Mouse (Mus musculus) limb, embryonic 10.5 days (tissue): ENCODE data around the gene Sept12. TPM values are rescaled to one million over a fixed set of nuclear protein-coding genes. Genes with fewer than 3 reads are reported as not detected.
A peak's percentile ranks its signal among the peaks of the same experiment; 100 is the strongest.

ENCODE experiments used
- DNase-seq: peaks from one replicate; pipeline ENCODE4 v3.0.0-alpha.2; 2017; ENCODE audit warnings: low spot score
- H3K27ac ChIP-seq: fragments of 300-500 bp; sonication (generic); 2 replicates; pipeline ENCODE4 v1.5.1; 2016; ENCODE audit warnings: mild to moderate bottlenecking
- H3K27me3 ChIP-seq: fragments of 300-500 bp; sonication (generic); 2 replicates; pipeline ENCODE4 v1.6.1; 2016; ENCODE audit warnings: low read depth, mild to moderate bottlenecking; ENCODE audit not compliant: poor library complexity, severe bottlenecking
- H3K36me3 ChIP-seq: fragments of 300-500 bp; sonication (generic); 2 replicates; pipeline ENCODE4 v1.6.1; 2016; ENCODE audit warnings: mild to moderate bottlenecking, moderate library complexity
- H3K4me1 ChIP-seq: fragments of 300-500 bp; sonication (generic); 2 replicates; pipeline ENCODE4 v1.6.1; 2016
- H3K4me3 ChIP-seq: fragments of 300-500 bp; sonication (generic); 2 replicates; pipeline ENCODE4 v1.5.1; 2016; ENCODE audit warnings: mild to moderate bottlenecking, moderate library complexity
- H3K9me3 ChIP-seq: fragments of 300-500 bp; sonication (generic); replicated peaks from 2 replicates; pipeline ENCODE4 v1.6.1; 2016; ENCODE audit warnings: mild to moderate bottlenecking
- WGBS: fragments of 180-500 bp; shearing (Covaris S2); methylation state at CpG from one replicate; pipeline ENCODE4 v1.1.7; 2016; 5-methylcytosine and 5-hydroxymethylcytosine counted together
- polyA plus RNA-seq: library from polyadenylated mRNA; unstranded; fragments of >200 nt; fragmentation: Nextera tagmentation; extraction: Ambion mirVana; gene quantifications from 2 replicates; pipeline ENCODE4 v1.2.1, GENCODE M21; 2016

The Sept12 gene
- polyA plus RNA-seq, 1 experiment from 2014 or later, result not detected

DNA sequence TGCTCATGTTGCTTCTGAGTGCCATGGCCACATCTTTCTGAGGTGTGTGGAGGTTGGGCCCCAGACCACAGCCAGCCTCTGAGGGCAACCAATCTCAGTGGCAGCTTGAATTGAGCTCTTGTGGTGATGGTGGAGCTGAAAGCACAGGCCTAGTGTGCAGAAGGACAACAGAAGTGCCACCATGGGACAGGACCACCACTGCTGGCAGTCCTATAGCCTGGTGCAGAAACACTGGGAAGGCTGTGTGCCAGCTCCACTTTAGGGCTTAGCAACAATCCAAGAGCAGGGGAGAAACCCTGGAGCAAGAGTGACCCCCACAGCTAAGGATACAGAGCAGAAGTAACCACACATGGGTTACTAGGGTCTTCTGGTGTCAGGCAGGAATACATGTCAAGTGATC, 56.6 kb downstream of the Sept12 start:
- peaks cover 81% of the 10 kb centered on the region for H3K36me3 ChIP-seq
- DNase-seq, result no peak

DNA sequence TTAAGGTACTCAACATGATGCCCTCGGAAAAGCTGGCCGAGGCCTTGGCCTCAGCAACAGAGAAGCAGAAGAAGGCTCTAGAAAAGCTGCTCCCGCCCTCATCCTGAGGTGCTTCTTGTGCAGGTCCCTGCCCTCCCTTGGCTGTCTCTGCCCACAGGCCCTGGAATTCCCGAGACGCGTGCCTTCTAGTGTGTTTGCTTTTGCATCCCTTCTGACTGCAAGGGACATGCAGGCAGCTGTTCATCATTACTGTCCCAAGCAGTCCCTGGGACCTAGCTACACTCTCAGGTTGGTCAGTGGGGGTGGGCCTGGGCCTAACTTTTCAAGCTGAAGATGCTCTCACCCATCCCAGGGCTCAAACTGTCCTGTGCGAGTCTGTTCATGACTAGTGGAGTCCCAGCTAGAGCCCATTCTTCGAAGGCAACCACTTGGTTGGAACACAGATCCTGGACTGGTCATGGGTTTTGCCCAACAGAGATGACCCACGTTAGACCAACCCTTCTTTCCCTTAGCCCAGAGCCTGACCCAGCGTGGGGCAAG, 57.3 kb downstream of the Sept12 start:
- Histone ChIP-seq H3K4me1 (peaks cover 17% of the 10 kb centered on the region), H3K27me3 (no peaks in the 10 kb centered on the region), H3K4me3 (peak overlapping the region; percentile 87), H3K27ac (peak overlapping the region; percentile 88; the same call in 1 of the 2 replicates), H3K36me3 (peaks cover 81% of the 10 kb centered on the region), H3K9me3 (no peaks in the 10 kb centered on the region)
- 94% methylated on average over 10 of the region's 10 CpGs for WGBS
- DNase-seq, result no peak

More for the DNA sequence above, 56.6 kb downstream of the Sept12 start:
- no peaks in the 10 kb centered on the region for H3K27me3 ChIP-seq
- peaks cover 17% of the 10 kb centered on the region for H3K4me1 ChIP-seq
- H3K27ac ChIP-seq, result no peak overlapping the region
- H3K9me3 ChIP-seq, result no peaks in the 10 kb centered on the region
- H3K4me3 ChIP-seq, result no peak overlapping the region

DNA sequence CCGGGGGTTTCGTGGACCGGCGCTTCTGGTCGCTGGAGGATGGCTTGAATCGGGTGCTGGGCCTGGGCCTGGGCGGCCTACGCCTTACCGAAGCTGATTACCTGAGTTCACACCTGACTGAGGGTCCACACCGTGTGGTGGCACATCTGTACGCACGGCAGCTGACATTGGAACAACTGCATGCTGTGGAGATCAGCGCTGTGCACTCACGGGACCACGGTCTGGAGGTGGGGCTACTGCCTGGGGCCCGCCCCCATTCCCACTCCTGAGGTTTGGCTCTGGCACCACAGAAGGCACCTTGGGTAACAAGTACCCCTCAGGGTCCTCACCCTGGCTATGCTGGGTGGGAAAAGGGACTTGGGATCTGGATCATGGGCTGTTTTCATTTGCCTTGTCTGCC, 58.2 kb downstream of the Sept12 start:
- H3K36me3 ChIP-seq, result peaks cover 81% of the 10 kb centered on the region
- no peaks in the 10 kb centered on the region for H3K9me3 ChIP-seq
- DNase-seq, result no peak

DNA sequence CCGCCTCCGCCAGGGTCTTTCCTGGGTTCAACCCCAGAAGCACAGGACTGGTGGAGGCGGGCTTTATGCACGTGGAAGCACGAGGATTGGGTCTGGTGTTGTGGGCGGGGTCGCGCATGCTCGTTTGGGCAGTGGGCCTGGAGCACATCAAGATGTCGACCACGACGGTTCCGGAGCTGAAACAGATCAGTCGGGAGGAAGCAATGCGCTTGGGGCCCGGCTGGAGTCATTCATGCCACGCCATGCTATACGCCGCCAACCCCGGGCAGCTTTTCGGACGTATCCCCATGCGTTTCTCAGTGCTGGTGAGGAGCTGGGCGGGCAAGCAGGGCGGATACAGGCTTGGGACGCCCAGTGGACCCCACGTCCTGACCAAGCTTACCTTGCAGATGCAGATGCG, 58.7 kb downstream of the Sept12 start:
- no peaks in the 10 kb centered on the region for H3K9me3 ChIP-seq
- peaks cover 17% of the 10 kb centered on the region for H3K4me1 ChIP-seq
- peak overlapping the region; percentile 87 for H3K4me3 ChIP-seq
- peaks cover 81% of the 10 kb centered on the region for H3K36me3 ChIP-seq
- WGBS, result under 1% methylated on average over 28 of the region's 28 CpGs
- DNase-seq, result peak; percentile 96
- H3K27me3 ChIP-seq, result no peaks in the 10 kb centered on the region
- peak overlapping the region; percentile 88 for H3K27ac ChIP-seq

More for the DNA sequence above, 58.2 kb downstream of the Sept12 start:
- Histone ChIP-seq H3K4me1 (peaks cover 17% of the 10 kb centered on the region), H3K27me3 (no peaks in the 10 kb centered on the region), H3K27ac (peak overlapping the region; percentile 88), H3K4me3 (peak overlapping the region; percentile 87)
- WGBS, result 2% methylated on average over 16 of the region's 16 CpGs

DNA sequence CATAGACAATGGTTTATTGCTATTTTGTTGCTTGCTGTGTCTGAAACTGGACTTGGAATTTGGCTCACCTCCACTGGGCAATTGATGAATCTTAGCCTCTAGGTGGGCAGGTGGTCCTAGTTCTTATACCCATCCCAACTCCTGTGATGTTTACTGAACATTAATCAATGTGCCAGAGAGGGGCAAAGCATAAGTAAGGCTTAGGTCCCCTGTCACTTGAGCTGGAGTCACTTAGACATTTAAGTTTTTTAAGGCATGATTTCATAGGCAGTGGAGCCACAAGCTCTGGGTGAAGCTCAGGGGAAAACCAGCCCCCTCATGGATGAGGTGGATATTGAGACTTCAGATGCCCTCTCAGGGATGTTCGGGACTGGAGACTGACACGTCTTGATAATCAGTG, 59.2 kb downstream of the Sept12 start, which contains the start of gene Nudt16l1:
Gene Nudt16l1, plus strand, starts transcription at position 301 of the 400 bp plus-strand sequence.
- Histone ChIP-seq H3K36me3 (peaks cover 81% of the 10 kb centered on the region), H3K4me1 (peaks cover 17% of the 10 kb centered on the region), H3K27me3 (no peaks in the 10 kb centered on the region), H3K27ac (peak within 1 kb of the TSS; percentile 88), H3K9me3 (no peaks in the 10 kb centered on the region), H3K4me3 (peak within 1 kb of the TSS; percentile 87)
- DNase-seq, result no peak
- 10% methylated on average over 2 of the region's 2 CpGs for WGBS

DNA sequence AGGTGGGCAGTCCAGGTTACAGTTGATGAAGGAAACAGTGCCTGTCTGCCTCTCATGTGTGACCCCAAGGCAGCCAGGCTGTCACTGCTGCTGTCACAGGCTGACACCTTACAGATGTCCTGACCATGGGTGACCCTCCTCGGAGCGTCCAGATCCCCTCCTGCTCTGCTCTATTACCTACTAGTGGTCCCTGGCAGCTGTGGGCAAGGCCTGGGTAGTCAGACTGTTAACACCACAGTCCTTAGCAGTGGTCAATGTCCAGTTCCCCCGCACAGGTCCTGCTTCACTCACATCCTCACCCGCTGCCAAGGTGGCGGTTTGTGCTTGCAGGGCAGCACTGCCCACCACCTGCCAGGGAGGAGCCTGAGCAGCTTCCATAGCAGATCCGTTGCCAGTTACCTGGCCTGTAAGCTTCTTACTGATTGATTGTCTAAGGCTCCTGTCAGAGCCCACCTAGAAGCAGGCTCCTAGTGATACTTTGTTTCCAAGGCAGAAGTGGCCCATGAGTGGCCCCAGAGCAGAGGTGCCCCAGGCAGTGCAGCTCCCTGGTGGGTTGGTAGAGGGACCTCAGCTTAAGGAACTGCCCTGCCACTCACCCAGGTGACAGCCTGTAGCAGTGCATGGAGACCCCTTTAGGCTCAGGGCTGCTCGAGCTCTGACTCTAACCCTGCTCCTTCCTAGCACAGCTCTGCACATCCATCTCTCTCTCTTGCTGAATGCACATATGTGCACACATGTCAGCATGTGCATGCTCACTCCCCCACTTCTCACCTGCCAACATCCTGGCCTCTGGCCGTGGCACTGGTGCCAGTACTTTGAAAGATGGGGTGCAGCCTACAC, 60.1 kb downstream of the Sept12 start:
- Histone ChIP-seq H3K4me3 (no peak overlapping the region), H3K27me3 (no peaks in the 10 kb centered on the region), H3K4me1 (peaks cover 17% of the 10 kb centered on the region), H3K9me3 (no peaks in the 10 kb centered on the region), H3K36me3 (peaks cover 81% of the 10 kb centered on the region), H3K27ac (no peak overlapping the region)
- no peak for DNase-seq
- 93% methylated on average over 8 of the region's 8 CpGs for WGBS

Other genes starting within 250 kb of the Sept12 start
- 112 TPM in 2 replicates for gene Cdip1, start 207.6 kb downstream of the Sept12 start, polyA plus RNA-seq
- gene 4930562C15Rik, start 162.4 kb downstream of the Sept12 start, polyA plus RNA-seq, result 0.40 and 0.71 TPM in 2 replicates
- 43.6 and 43.8 TPM in 2 replicates for gene Ubald1, start 117.5 kb downstream of the Sept12 start, polyA plus RNA-seq
- gene Mgrn1, start 111.6 kb downstream of the Sept12 start, polyA plus RNA-seq, result 68.0 and 84.5 TPM in 2 replicates
- gene Nudt16l1, start 59.1 kb downstream of the Sept12 start, polyA plus RNA-seq, result 156 and 167 TPM in 2 replicates
- gene Anks3, start 33.6 kb downstream of the Sept12 start, polyA plus RNA-seq, result 43.6 and 55.6 TPM in 2 replicates
- gene Smim22, start 9.4 kb upstream of the Sept12 start, polyA plus RNA-seq, result 1.6 and 2.2 TPM in 2 replicates
- 56.9 and 70.7 TPM in 2 replicates for gene Rogdi, start 15.7 kb upstream of the Sept12 start, polyA plus RNA-seq
- 191 and 204 TPM in 2 replicates for gene Glyr1, start 52.0 kb upstream of the Sept12 start, polyA plus RNA-seq
- gene Ubn1, start 52.2 kb upstream of the Sept12 start, polyA plus RNA-seq, result 19.1 and 22.7 TPM in 2 replicates
- 2.3 and 3.0 TPM in 2 replicates for gene Ppl, start 134.6 kb upstream of the Sept12 start, polyA plus RNA-seq
- gene Sec14l5, start 149.3 kb upstream of the Sept12 start, polyA plus RNA-seq, result 0.04 TPM in 1 of 2 replicates, not detected in the other
- 16.9 and 19.5 TPM in 2 replicates for gene Nagpa, start 206.2 kb upstream of the Sept12 start, polyA plus RNA-seq
- 0.60 and 1.4 TPM in 2 replicates for gene AU021092, start 224.4 kb upstream of the Sept12 start, polyA plus RNA-seq
- gene Alg1, start 235.8 kb upstream of the Sept12 start, polyA plus RNA-seq, result 25.9 and 29.9 TPM in 2 replicates